Mouse (Mus musculus) hindbrain, embryonic 14.5 days (tissue): Measurements from ENCODE around the gene Scamp4. TPM values are rescaled to one million over a fixed set of nuclear protein-coding genes. Genes with fewer than 3 reads are reported as not detected.
A peak's percentile ranks its signal among the peaks of the same experiment; 100 is the strongest.

Experiments used
- ATAC-seq: fragments of 200-750 bp; cut with Nextera tagmentation; 2 replicates; pipeline ENCODE4 v1.8.0; 2017; ENCODE audit warnings: moderate number of reproducible peaks, mild to moderate bottlenecking, moderate TSS enrichment, moderate library complexity; ENCODE audit not compliant: low FRiP score
- DNase-seq: peaks from one replicate; pipeline ENCODE4 v3.0.0-alpha.2; 2015; ENCODE audit warnings: low spot score
- H3K27ac ChIP-seq: fragments of 300-500 bp; sonication (generic); 2 replicates; pipeline ENCODE4 v1.5.1; 2014; ENCODE audit warnings: mild to moderate bottlenecking, moderate library complexity
- H3K27me3 ChIP-seq: fragments of 300-500 bp; sonication (generic); 2 replicates; pipeline ENCODE4 v1.6.1; 2014; ENCODE audit warnings: mild to moderate bottlenecking, low read length, mixed read lengths; ENCODE audit not compliant: control insufficient read depth, insufficient read depth
- H3K36me3 ChIP-seq: fragments of 300-500 bp; sonication (generic); replicated peaks from 2 replicates; pipeline ENCODE4 v1.6.1; 2014; ENCODE audit not compliant: control insufficient read depth, insufficient read depth
- H3K4me1 ChIP-seq: fragments of 300-500 bp; sonication (generic); replicated peaks from 2 replicates; pipeline ENCODE4 v1.6.1; 2014; ENCODE audit warnings: antibody characterized with exemption, low read length, mixed read lengths; ENCODE audit not compliant: control insufficient read depth, insufficient read depth
- H3K4me2 ChIP-seq: fragments of 300-500 bp; sonication (generic); replicated peaks from 2 replicates; pipeline ENCODE4 v1.6.1; 2014; ENCODE audit warnings: mild to moderate bottlenecking, moderate library complexity
- H3K4me3 ChIP-seq: fragments of 300-500 bp; sonication (generic); replicated peaks from 2 replicates; pipeline ENCODE4 v1.5.1; 2014; ENCODE audit warnings: mild to moderate bottlenecking, low read length
- H3K9ac ChIP-seq: fragments of 300-500 bp; sonication (generic); 2 replicates; pipeline ENCODE4 v1.6.1; 2014
- H3K9me3 ChIP-seq: fragments of 300-500 bp; sonication (generic); 2 replicates; pipeline ENCODE4 v1.6.1; 2016; ENCODE audit warnings: low read length; ENCODE audit not compliant: control insufficient read depth
- WGBS: fragments of 180-500 bp; shearing (Covaris S2); extraction: QIAGEN DNeasy Blood & Tissue Kit; methylation state at CpG from one replicate; pipeline ENCODE4 v1.1.7; 2014; 5-methylcytosine and 5-hydroxymethylcytosine counted together
- polyA plus RNA-seq: library from polyadenylated mRNA; unstranded; fragments of >200 nt; fragmentation: Nextera tagmentation; extraction: Ambion mirVana; gene quantifications from 2 replicates; pipeline ENCODE4 v1.2.1, GENCODE M21; 2014

Scamp4 gene
- polyA plus RNA-seq, 1 experiment from 2014 or later: 64.5 TPM

DNA sequence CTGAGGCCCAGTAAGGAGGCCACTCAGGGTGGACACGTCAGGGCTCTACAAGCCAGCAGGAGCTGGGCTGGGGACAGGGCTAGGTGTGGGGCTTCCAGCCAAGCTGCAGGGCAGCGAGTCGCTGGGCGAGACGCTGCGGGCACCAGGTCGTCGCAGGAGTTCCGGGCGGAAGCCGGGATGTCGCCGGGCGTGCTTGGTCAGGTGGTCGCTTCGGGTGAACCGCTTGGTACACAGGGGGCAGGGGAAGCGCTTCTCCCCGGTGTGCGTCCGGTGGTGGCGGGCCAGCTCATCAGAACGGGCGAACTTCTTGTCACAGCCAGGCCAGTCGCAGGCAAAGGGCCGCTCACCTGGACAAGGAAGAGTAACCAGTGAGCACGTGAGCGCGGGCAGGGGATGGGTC is 33.8 kb upstream of the Scamp4 start:
- Histone ChIP-seq H3K9ac (0 out of 2 replicates have a peak overlapping the region, but pooled peaks have one; percentile 16), H3K36me3 (peaks cover 13% of the 10 kb centered on the region), H3K4me1 (peaks cover 26% of the 10 kb centered on the region), H3K9me3 (no peaks in the 10 kb centered on the region), H3K4me3 (no peak overlapping the region), H3K27me3 (no peaks in the 10 kb centered on the region), H3K27ac (no peak overlapping the region), H3K4me2 (no peak overlapping the region)
- 96% methylated on average over 29 of the region's 29 CpGs for WGBS
- ATAC-seq (no peak), DNase-seq (no peak)

- no peak overlapping the region for H3K4me3 ChIP-seq
- ATAC-seq: no peak
- H3K9me3 ChIP-seq: no peaks in the 10 kb centered on the region
- DNase-seq: no peak
- H3K4me2 ChIP-seq: no peak overlapping the region
- H3K9ac ChIP-seq: no peak overlapping the region
- H3K36me3 ChIP-seq: peaks cover 13% of the 10 kb centered on the region
- H3K27me3 ChIP-seq: no peaks in the 10 kb centered on the region
- H3K27ac ChIP-seq: no peak overlapping the region
- 38% methylated on average over 10 of the region's 10 CpGs for WGBS
- H3K4me1 ChIP-seq: peaks cover 34% of the 10 kb centered on the region
Observed at GRCm38 (mm10) chr10:80569664-80570066, 33.0 kb upstream of the Scamp4 start.

DNA sequence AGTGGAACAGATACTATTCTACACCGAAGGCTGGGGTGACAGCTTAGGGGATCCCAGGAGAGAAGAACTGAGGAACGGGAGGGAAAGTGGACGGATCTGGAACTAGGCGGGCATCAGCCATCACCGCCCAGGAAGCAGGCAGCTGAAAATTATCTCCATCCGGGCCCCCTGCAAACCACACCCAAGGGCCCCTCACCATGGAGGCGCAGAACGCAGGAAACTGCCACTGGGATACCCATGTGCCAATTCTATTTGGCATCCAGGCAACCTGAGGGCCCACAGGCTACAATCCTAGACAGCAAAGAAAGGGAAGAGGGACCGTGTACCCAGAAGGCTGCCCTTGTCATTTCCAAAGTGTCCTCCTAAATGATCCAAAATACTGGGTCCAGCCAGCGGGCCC is 32.3 kb upstream of the Scamp4 start:
- peaks cover 40% of the 10 kb centered on the region for H3K4me1 ChIP-seq
- WGBS: 90% methylated on average over 10 of the region's 10 CpGs

GRCm38 (mm10) chr10:80570871-80571836 is 31.5 kb upstream of the Scamp4 start:
- peak overlapping the region; percentile 1; the same call in 1 of the 2 replicates for H3K4me3 ChIP-seq
- H3K4me1 ChIP-seq: peaks cover 47% of the 10 kb centered on the region
- no peaks in the 10 kb centered on the region for H3K27me3 ChIP-seq
- H3K27ac ChIP-seq: peak overlapping the region; percentile 14; the same call in 1 of the 2 replicates
- DNase-seq (peak; percentile 28), ATAC-seq (no peak)
- H3K9ac ChIP-seq: peak overlapping the region; percentile 16; the same call in 1 of the 2 replicates
- 21% methylated on average over 30 of the region's 30 CpGs for WGBS
- no peaks in the 10 kb centered on the region for H3K9me3 ChIP-seq
- peak overlapping the region; percentile 37 for H3K4me2 ChIP-seq
- peaks cover 13% of the 10 kb centered on the region; the same call in 1 of the 2 replicates for H3K36me3 ChIP-seq

More for the DNA sequence above, 32.3 kb upstream of the Scamp4 start:
- Histone ChIP-seq H3K36me3 (peaks cover 13% of the 10 kb centered on the region), H3K27ac (0 out of 2 replicates have a peak overlapping the region, but pooled peaks have one; percentile 14), H3K4me3 (no peak overlapping the region), H3K9ac (0 out of 2 replicates have a peak overlapping the region, but pooled peaks have one; percentile 16), H3K9me3 (no peaks in the 10 kb centered on the region), H3K4me2 (peak overlapping the region; percentile 37; the same call in 1 of the 2 replicates), H3K27me3 (no peaks in the 10 kb centered on the region)
- no peak for DNase-seq
- ATAC-seq: no peak

GRCm38 (mm10) chr10:80572477-80572876 is 30.2 kb upstream of the Scamp4 start:
- ATAC-seq (no peak), DNase-seq (no peak)
- Histone ChIP-seq H3K4me1 (peaks cover 43% of the 10 kb centered on the region), H3K36me3 (peaks cover 11% of the 10 kb centered on the region; the same call in 1 of the 2 replicates), H3K4me3 (no peak overlapping the region), H3K27ac (no peak overlapping the region), H3K9ac (no peak overlapping the region), H3K9me3 (no peaks in the 10 kb centered on the region), H3K4me2 (no peak overlapping the region), H3K27me3 (no peaks in the 10 kb centered on the region)
- 73% methylated on average over 2 of the region's 2 CpGs for WGBS

DNA sequence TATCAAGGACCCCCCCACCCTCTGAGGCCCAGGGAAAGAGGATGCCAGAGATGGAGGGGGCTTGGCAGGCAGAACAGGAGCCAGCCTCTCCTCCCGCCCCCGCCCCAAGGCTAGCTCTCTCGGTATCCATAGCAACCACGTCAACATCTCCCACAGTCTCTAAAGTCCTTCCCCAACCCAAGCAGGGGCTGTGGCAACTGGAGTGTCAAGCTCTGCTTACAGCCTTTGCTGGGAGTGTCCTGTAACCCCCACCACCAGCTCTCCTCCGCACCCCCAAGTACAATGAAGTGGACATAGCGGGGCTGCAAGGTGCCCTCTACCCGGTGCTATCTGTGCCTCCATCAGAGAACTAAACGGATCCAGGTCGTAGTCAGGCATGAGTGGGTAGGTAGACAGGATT is 28.7 kb upstream of the Scamp4 start:
- Histone ChIP-seq H3K4me3 (no peak overlapping the region), H3K27me3 (no peaks in the 10 kb centered on the region), H3K27ac (no peak overlapping the region), H3K9ac (no peak overlapping the region), H3K4me2 (no peak overlapping the region), H3K9me3 (no peaks in the 10 kb centered on the region), H3K4me1 (peaks cover 43% of the 10 kb centered on the region), H3K36me3 (no peaks in the 10 kb centered on the region)
- no peak for DNase-seq
- 56% methylated on average over 9 of the region's 9 CpGs for WGBS
- ATAC-seq: no peak

DNA sequence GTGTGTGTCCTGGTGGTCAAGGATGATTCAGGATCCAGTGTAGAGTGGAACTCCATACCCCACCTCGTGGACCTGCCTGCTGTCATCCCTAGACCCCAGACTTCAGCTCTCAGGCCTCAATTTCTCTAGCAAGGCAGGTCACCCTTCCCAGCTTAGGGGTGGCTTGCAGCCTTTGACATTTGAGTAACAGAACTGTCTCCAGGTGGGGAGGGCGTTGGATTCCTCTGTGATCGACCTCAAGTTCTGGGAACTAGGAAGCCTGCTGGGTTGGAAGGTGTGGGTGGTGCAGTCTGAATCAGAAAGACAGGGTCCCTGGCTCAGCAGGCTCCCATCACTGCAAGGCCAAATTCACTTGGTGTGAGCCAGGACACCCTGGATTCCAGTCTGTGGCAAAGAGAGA is 27.8 kb upstream of the Scamp4 start:
- ATAC-seq (no peak), DNase-seq (no peak)
- no peaks in the 10 kb centered on the region for H3K9me3 ChIP-seq

DNA sequence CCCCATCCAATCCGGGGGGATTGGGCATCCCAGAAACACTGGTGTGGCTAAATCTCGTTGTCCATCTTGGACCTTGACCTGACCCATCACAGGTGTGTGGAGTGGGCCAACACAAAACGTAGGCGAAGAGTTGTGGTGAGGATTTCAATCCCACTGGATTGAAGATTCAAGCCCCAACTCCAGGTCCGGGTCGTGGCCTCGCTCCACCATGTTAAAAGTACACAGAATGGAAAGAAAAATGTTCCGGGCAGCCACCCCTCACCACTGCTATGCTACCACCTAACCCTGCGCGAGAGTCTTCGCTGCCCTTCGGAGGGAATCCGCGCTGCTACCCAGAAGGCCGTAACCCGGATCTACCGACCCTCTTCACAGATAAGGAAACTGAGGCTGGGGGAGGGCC is 26.7 kb upstream of the Scamp4 start:
- Histone ChIP-seq H3K4me2 (peak overlapping the region; percentile 88), H3K9me3 (no peaks in the 10 kb centered on the region), H3K4me1 (peaks cover 35% of the 10 kb centered on the region), H3K9ac (peak overlapping the region; percentile 80), H3K27ac (no peak overlapping the region), H3K36me3 (no peaks in the 10 kb centered on the region), H3K4me3 (peak overlapping the region; percentile 83), H3K27me3 (no peaks in the 10 kb centered on the region)
- ATAC-seq: no peak
- no peak for DNase-seq
- 19% methylated on average over 17 of the region's 17 CpGs for WGBS

More for the DNA sequence above, 27.8 kb upstream of the Scamp4 start:
- Histone ChIP-seq H3K27me3 (no peaks in the 10 kb centered on the region), H3K36me3 (no peaks in the 10 kb centered on the region), H3K27ac (no peak overlapping the region), H3K4me1 (peaks cover 43% of the 10 kb centered on the region), H3K9ac (peak overlapping the region; percentile 10; the same call in 1 of the 2 replicates), H3K4me3 (no peak overlapping the region), H3K4me2 (no peak overlapping the region; the same call in 1 of the 2 replicates)
- WGBS: 83% methylated on average over 3 of the region's 3 CpGs
